Mouse (Mus musculus): ENCODE data around the gene Klf7. TPM values are rescaled to one million over a fixed set of nuclear protein-coding genes. Genes with fewer than 3 reads are reported as not detected.
A peak's percentile ranks its signal among the peaks of the same experiment; 100 is the strongest.
"Not testable (repeated sequence)": the region's sequence is repeated elsewhere in the genome, so short reads cannot be mapped to it uniquely, and the experiment has no call there.

Klf7 gene
- 10 to 100 TPM; 77.8 to 78.3 TPM for total RNA-seq (2021)
- long read RNA-seq, full-length matches to known transcripts = 25 of 45 reads
- long read RNA-seq, partial matches to known transcripts = 2 of 45 reads
- long read RNA-seq, other reads (novel, unspliced or antisense) = 18 of 45 reads

- DNase-seq (ENCODE audit: low spot score in 2 of 2) = peak; percentile 93 to 95
Measured at GRCm38 (mm10) chr1:64121559-64122465, at the start of gene Klf7. Klf7 (minus strand) TSS chr1:64122282.

- DNase-seq (ENCODE audit: low spot score in 2 of 2) = no peak
Measured at GRCm38 (mm10) chr1:64164526-64165062, 42.5 kb upstream of the Klf7 start.

DNA sequence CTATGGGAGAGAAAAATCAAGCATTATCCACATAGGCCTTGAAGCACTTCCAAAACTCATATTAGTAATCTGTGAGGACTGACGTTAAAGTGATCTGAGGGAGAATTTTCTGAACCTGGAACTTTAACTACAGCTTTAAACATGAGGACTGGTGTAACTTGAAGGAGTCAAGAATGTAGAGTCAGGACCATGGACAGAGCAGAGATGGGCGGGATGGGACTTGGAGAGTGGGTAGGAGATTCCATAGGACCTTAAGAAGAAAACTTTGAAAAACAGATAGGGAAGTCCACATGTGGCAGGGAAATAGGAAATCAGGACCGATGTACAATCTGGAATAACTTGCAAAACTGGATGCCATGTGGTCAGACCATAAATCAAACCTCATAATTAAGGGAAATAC lies 36.7 kb upstream of the Klf7 start:
- DNase-seq (ENCODE audit: low spot score in 2 of 2) = no peak

DNA sequence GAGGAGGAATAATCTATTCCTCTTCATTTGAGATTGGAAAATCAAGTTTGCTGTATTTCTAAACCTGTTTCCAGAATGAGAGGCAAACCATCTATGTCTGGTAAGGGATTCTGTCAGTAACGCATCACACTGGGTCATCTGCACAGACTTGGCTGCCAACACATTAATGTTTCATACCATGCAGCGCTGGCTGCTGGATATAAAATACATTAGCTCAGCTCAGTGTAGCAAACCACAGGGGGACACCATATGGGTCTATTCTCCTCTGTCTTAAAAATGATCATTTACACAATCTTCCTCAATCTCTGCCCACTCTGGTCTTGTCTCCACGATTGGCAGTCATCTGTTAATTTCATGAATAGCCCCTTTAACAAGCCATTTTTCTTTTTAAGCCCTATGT lies 27.1 kb upstream of the Klf7 start:
- no peak for DNase-seq (ENCODE audit: low spot score in 2 of 2)

- no peak for DNase-seq (ENCODE audit: low spot score in 2 of 2)
Measured at GRCm38 (mm10) chr1:64142691-64143445, 20.8 kb upstream of the Klf7 start.

DNA sequence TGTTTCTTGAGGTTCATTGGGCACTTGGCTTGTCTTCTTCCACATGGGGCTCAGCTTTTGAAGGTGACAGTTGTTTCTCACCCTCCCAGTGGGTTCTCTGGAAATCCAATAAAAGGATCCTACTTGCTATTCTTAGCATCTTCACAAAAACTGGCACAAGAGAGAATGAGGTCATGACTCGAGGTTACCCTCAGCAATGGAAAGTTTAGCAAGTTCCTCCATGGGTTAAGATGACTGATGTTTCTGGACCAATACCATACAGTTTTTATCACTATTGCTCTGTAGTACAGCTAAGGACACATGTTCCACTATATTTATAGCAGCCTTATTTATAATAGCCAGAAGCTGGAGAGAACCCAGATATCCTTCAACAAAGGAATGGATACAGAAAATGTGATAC lies 12.4 kb upstream of the Klf7 start:
- no peak for DNase-seq (ENCODE audit: low spot score in 2 of 2)

GRCm38 (mm10) chr1:64126822-64127221 lies 4.7 kb upstream of the Klf7 start:
- no peak for DNase-seq (ENCODE audit: low spot score in 2 of 2)

DNA sequence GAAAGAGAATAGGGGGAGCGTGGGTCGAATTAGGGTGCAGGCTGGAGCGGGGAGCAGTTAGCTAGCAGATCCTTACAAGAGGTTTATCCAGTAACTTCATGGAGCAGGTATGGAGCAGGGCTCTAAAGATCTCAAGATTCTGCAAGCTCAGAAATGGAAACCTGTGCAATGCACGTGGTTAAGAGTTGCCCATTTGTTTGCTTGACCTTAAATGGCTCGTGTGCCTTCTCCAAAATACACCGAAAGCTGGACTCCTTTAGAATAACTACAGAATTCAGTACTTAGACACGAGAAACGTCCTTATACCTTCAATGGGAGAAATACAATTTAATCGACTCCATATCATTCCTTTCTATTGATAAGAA lies 366 bp upstream of the Klf7 start:
- DNase-seq (ENCODE audit: low spot score in 2 of 2) = no peak

DNA sequence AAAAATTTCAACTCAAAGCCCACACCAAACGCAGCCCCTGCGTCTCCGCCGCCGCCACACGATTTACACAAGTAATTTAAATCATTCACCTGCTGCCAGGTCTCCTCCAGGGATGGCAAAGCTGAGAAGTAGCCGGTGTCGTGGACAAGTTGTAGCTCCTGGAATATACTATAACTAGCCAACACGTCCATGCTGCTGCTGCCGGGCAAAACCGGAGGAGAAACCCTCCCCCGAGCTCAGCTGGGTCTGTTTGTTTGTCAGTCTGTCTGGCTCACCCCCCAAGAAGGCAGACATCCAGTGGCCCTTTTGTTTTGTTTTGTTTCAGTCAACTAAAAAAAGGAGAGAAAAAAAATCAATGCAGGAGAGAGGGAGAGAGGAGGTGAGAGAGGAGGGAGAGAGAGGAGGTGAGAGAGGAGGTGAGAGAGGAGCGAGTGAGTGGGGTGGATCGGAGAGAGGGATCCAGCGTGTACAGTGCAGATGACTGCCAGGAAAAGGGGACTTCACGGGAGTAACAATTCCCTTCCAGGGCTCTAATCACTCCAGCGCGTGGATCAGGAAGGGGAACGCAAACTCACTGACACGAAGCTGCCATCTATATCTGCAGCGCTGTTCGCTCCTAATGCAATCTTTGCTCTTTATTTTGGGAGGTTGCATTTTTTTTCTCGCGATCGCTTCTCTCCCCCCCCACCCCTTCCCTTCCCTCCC lies 1.1 kb downstream of the Klf7 start:
- peak; percentile 68 to 69 for DNase-seq (ENCODE audit: low spot score in 2 of 2)

DNA sequence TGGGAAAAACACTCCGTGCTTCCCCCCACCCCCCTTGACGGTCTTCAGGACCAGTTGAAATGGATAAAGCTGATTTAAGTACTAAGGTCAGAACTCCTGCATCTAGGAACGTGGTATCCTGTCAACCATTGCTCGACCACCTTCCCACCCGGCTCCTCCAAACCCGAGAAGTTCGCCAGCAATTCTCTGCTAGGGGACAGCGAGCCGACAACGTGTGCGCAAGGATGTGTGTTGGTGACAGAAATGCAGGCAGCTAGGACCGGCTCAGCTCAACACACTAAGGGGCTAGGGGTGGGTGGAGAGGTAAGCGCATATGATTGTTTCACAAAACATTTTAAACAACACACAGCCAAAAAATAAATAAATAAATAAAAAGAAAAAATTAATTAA lies 1.7 kb downstream of the Klf7 start:
- peak; percentile 37 to 61 for DNase-seq (ENCODE audit: low spot score in 2 of 2)

DNA sequence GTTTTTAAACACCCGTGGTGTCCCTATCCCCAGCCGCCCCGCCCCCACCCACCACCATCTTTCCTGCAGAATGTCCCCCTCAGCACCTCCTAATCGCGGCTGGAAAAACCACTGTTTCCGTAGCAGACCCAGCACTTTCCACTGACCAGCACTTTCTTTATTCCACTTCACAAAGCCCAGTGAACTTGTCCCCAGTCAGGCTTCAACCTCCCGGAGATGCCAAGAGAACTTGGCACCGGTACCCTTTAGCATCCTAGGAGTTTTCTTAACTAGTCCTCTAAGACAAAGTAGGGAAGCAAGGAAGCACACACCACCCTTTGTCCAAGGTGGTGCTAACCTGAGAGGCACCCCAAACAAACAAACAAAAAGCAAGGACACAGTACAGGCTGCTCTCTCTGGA lies 2.2 kb downstream of the Klf7 start:
- DNase-seq (ENCODE audit: low spot score in 2 of 2) = peak; percentile 49 to 59

DNA sequence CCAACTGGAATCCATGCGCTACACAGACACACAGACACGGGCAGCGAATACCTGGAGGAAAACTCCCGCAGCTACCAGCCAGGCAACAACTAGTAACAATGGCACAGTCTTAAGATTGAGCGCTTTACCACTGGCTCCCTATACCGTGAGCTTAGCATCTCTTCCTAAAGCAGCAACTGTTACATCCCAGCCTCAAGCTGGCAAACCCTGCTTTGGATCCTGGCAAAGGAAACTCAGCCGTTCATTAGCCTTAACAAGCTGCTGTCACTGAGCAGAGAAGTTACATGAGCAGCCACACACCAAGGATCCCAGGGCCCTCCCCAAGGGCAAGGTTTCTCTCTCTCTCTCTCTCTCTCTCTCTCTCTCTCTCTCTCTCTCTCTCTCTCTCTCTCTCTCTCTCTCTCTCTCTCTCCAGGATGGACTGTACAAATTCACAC lies 2.7 kb downstream of the Klf7 start:
- DNase-seq (ENCODE audit: low spot score in 2 of 2) = peak; percentile 42 to 62

GRCm38 (mm10) chr1:64118285-64119170 lies 3.6 kb downstream of the Klf7 start:
- DNase-seq (ENCODE audit: low spot score in 2 of 2) = peak in 1 of 2 experiments; percentile 25

- no peak for DNase-seq (ENCODE audit: low spot score in 2 of 2)
Measured at GRCm38 (mm10) chr1:64117478-64118284, 4.4 kb downstream of the Klf7 start.

- DNase-seq (ENCODE audit: low spot score in 2 of 2) = no peak
Measured at GRCm38 (mm10) chr1:64116746-64117455, 5.2 kb downstream of the Klf7 start.

DNA sequence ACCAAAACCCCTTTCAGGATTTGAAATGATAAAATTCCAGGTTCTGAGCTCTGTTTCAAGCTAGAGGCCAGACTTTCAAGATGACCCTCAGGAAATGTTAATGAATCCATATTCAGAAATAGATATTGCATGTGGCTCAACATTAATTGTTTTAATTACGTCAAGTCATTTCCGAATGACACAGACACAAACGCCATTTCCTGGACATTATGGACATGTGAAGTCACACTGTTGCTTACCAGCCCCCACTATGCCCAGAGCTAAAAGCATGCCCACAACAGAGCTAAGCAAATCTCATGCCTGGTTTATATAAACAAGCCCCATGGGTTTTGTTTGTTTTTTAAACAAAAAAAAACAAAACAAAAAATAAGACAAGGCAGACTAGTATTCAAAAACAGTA lies 7.5 kb downstream of the Klf7 start:
- DNase-seq (ENCODE audit: low spot score in 2 of 2) = no peak

- not testable (repeated sequence) for DNase-seq (ENCODE audit: low spot score in 2 of 2)
Measured at GRCm38 (mm10) chr1:64108653-64109052, 13.4 kb downstream of the Klf7 start.

DNA sequence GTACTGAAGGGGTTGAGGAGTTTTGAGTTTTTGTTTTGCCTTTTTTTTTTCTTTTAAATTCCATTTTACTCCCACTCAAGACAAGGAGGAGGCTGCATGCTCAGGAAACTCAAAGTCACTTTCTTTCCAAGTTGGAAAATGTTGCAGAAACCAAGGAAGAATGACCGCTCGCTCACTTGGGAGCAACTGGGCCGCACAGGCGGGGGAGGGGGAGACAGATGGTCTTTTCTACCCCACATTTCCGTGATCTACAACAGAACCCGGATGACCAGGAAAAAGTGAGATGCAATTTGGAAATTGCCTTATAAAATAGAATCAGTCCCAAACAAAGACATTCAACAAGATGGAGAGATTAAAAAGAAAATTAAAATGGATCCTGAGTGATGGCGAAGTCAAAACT lies 14.6 kb downstream of the Klf7 start:
- no peak for DNase-seq (ENCODE audit: low spot score in 2 of 2)

- DNase-seq (ENCODE audit: low spot score in 2 of 2) = no peak
Measured at GRCm38 (mm10) chr1:64106127-64106526, 16.0 kb downstream of the Klf7 start.

All from layer of hippocampus, postnatal 10 days (tissue).